Mouse (Mus musculus): ENCODE measurements at regions not wholly inside any gene's neighbourhood (a gene's known extent, or its start where the extent isn't known, plus 50 kb on each side); places are given as distances from the start of the nearest gene placed in this dataset.

GRCm38 (mm10) chr9:51379589-51379988 lies 50.9 kb upstream of the 1810046K07Rik start:
- DNase-seq, result peak; percentile 17

- no peak for DNase-seq
These were observed 65.2 kb upstream of the 1810046K07Rik start for GRCm38 (mm10) chr9:51393921-51394320.

- peak; percentile 36 for DNase-seq
These were observed 65.7 kb upstream of the 1810046K07Rik start for GRCm38 (mm10) chr9:51394372-51394771.

DNA sequence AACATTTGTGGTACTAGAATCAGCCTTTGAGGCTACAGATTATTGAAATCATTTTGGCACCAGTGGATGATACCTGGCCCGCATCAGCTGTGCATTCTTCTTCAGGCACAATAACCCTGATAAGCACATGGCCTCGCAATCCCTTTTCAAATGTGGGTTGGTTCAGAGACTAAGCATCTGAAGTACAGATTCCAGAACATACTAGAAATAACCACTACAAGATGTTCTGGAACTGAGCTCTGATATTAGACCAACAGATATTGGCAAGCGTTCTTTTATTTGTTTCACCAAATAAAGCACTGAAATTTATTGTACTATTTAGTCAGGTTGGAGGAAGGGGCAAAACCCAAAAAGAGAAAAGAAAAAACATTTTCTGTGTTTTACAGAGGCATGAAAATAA lies 68.1 kb upstream of the 1810046K07Rik start:
- no peak for DNase-seq

DNA sequence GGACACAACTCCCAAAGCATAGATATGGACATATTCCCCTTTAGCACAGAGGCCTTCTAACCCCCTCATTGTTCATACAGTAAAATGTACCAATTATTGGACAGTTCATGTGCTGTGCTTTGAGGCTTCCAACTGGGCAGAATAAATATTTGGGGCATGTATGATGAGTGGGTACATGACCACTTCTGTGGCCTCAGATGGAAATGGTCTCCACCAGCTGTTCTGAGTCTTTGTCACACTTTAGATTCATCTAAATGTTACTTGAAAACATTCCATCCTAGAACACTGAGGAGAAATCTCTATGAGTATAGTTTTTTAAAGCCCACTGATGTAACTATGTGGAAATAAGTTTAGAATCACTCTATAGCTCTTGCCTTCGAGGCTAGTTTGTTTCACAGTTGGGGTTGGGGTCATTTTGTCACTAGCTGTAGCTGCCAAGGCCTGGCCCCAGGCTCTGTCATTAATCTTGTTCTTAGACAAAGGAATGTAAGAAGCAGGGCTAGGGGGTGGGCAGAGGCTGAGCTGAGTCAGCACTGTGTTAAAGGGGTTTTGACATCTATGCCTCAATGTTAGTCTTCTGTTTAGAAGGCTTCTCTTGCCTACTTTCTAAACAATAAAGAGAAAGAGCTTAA lies 69.0 kb upstream of the 1810046K07Rik start:
- DNase-seq, result no peak

- DNase-seq, result no peak
These were observed 70.2 kb upstream of the 1810046K07Rik start for GRCm38 (mm10) chr9:51398886-51399285.

DNA sequence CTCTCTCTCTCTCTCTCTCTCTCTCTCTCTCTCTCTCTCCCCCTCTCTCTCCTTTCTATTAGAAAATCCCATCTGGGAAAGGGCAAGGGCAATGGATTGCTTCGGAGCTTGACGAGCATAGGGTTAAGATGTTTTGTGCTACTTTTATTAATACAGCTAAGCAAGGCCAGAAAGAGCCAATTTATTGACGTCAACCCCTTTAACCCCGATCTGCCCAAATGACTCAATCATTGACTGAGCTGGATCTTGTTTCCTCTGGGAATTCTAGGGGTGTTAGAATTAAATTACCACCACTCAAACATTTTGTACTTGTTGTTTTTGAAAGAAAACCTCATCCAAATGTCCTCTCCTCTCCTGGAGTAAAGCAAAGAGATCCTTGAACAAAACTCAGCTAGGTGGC lies 70.6 kb upstream of the 1810046K07Rik start:
- DNase-seq, result no peak

- DNase-seq, result no peak
These were observed 73.1 kb upstream of the 1810046K07Rik start for GRCm38 (mm10) chr9:51401779-51402178.

DNA sequence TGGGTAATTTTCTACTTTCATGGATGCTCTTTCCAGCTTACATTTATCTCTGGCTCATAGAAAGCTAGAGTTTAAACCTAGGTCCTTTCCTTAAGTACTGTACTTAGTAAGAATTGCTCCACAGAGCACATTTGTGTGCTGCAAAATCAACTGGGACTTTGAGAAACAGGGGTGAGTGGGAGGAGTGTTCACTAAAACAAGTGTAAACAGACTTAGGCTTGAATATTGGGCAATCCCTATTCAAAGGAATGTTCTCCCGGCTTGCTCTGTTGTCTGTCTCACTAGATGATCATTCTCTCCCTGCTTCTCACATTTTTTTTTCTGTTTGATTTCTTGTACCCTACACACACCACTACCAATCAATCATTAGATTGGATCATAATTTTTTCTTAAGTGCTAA lies 79.3 kb upstream of the 1810046K07Rik start:
- DNase-seq, result no peak

DNA sequence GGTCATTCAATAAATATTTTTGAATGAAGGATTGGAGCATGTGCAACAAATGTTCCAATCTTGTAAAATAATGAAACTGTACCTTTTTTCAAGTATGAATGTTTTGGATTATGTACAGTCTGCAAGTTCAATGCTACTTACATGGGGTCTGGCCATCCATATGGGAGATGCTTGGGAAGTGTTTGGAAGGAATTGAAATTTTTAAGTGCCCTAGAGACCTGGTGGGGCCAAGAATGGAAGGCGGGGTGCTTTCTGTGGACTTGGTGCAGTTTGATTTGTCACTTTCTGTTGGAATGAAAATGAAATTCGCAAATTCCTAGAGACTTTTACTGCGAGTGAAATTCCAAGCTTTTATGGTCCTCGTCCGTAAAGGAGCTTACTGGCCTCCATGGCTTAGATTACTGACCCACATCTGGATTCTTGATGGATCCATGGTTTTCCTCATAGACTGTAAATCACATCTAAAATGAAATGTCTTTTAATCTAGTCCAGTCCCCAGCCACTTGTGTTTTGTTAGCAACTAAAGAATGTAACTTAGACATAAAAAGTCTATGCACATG lies 90.3 kb upstream of the 1810046K07Rik start:
- DNase-seq, result no peak

DNA sequence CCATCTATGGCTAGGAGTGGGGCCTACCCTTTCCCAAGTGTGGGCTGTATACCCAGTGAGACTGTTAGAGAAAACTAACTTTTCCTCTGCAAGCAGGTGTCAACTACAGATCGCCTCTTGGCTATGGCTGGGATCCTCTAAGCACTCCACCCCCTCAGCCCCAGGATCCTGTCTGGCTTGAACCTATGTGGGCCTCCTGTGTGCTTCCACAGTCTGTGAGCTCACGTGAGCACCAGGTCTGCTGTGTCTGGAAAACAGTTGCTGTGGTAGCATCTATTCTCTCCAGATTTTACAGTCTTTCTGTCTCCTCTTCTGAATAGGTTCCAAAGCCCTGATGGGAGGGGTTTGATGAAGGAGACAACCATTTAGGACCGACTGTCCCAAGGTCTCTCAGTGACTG lies 93.8 kb upstream of the 1810046K07Rik start:
- DNase-seq, result no peak

DNA sequence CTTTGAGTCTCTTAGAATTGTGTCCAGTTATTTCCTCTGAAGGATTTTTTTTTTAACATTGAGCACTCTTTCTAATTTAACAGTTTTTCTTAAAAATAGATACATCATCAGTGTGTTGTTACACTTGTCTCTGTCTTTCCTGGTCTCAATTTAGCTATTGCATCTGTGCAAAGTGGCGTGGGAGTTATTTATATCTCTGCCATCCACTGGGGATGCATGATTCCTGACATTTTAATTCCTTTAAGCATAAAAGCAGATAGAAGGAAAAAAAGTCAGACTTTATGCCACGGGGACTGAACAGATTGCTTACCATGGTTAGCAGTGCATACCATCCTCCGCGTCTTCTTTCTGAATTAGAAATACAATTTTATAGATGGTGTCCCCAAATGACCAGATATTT lies 94.6 kb upstream of the 1810046K07Rik start:
- DNase-seq, result no peak

- no peak for DNase-seq
These were observed 101.7 kb upstream of the 1810046K07Rik start for GRCm38 (mm10) chr9:51430426-51430825.

DNA sequence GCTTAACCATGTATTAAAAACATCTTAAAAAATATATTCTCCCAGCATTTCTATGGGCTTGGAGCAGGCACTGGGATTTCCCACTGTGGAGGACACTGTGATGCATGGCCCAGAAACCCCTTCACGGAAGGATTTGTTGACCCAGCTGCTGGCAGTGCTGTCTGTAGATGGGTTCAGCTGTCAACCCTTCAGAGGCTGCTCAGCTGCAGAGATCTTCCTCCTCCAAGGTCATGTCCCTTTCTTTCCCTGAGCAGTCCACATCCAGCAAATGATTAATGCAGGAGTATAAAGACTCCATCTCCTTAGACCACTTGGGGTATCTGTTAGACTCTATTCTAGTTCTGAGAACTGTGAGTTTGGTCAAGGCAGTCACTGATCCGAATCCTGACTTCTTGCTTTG lies 108.4 kb upstream of the 1810046K07Rik start:
- DNase-seq, result no peak

DNA sequence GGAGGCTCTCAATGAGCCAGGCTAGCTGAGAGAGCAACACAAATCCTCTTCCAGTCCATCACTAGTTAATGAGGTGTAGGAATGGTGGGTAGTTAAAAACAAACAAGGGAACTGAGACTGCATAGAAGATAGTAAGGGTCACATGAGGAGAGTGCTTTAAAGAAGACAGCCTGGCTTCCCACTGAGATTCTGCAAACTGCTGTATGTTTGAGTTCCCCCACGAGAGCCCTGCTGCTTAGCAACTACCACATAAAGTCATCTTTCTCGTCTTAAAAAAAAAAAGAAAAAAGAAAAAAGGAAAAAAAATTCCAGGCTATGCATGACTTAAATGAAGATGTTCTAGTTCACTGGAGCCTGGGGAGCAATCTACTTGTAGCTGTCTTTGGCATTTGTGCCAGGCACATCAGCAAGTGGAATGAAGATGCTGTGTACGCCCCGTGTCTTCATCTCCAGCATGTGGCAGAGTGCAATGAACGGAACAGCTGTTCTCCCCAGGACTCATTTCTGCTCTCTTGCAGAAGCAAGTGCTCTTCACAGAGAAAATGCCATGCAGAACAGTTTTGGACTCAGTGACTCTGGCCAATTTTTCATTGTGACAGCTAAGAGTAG lies 113.2 kb upstream of the 1810046K07Rik start:
- no peak for DNase-seq

- no peak for DNase-seq
These were observed 127.0 kb upstream of the 1810046K07Rik start for GRCm38 (mm10) chr9:51455690-51456089.

GRCm38 (mm10) chr9:51462463-51463024 lies 133.8 kb upstream of the 1810046K07Rik start:
- no peak for DNase-seq

GRCm38 (mm10) chr9:51470031-51470430 lies 141.3 kb upstream of the 1810046K07Rik start:
- no peak for DNase-seq

DNA sequence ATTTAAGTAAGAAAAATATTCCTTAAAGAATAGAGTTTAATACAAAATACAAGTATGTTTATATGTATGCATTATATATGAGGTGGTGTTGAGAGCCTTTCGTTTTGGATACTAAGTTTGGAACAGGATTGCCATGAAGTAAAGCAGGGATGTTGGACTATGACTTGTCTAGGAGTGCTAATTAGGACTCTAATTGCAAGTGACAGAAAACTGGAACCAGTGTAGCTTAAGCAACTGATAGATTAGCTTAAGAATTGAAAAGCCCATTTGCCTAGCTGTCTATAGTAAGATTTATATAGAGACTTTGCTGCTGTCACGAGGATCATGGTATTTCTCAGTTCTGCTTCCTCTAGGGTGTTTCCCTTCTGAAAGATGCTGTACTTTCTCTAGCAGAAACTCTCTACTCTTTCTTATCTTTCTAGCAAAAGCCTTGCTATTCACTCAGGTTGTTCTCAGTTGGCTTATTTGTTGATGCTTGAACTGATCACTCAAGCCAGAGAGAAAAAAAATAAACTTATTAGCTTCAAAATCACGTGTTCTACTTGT lies 147.9 kb upstream of the 1810046K07Rik start:
- no peak for DNase-seq

DNA sequence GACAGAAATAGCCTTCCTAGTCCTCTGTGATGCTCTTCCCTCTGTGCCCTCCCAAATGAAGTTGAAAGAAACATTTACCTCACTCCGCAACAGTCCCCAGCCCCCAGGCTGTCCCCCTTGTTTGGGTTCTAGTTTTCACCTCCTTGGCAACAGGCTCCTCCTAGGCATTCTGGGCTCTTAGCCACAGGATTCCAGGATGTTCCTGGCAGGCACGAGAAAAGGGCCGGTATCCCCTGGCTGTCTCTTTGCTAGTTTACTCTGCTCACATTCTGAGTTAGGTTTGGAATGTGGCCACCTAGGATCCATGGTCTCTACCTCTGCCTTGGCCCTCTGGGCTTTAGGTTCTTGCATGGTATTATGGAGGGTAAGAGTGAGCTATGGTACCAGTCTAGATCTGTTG lies 159.1 kb upstream of the 1810046K07Rik start:
- DNase-seq, result peak; percentile 22

DNA sequence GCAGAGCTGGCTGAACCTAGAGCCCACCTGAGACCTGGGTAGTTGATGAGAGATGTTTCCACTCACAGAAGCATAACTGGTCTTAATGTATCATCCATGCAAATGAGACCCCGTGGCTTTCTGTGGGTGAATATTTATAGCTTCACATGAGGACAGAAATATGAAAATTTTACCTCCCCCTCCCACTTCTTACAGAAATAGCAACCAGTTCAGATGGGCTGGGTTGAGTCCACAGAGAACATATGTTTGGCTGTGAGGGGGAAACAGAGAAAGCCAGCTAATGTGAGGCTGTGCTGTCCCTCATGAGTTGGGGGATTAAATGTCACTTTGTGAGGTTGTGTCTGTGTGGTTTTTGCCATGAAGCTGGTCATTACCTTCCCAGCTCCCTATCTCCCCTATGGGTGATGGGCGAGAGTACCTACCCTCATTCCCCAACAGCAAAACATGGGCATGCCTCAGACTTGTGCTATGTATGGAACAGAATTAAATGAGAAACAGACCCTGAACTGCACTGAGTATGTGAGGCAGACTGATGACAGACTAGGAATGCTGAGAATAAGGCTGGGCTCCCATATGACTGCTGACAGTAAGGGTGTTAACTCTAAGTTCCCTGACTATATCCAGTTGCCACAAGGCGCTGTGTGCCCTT lies 178.7 kb upstream of the 1810046K07Rik start:
- DNase-seq, result no peak

DNA sequence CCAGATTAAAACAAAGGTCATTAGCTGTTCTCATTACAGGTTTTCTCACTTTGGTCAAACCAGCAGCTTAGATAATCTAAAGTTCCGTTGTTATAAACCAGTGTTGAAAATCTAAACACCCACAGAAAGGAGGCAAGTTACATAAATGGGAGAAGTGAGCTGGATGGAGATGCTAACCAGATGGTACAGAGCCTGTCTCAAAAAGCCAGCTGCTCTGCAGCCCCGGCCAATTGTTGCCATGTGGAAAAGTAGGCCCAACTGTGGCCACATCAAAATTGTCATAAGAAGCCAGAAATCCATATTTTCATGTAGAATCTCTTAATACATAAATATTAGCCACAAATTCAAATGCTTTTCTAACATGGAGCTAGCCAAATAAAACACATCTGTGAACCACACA lies 188.9 kb upstream of the 1810046K07Rik start:
- no peak for DNase-seq

DNA sequence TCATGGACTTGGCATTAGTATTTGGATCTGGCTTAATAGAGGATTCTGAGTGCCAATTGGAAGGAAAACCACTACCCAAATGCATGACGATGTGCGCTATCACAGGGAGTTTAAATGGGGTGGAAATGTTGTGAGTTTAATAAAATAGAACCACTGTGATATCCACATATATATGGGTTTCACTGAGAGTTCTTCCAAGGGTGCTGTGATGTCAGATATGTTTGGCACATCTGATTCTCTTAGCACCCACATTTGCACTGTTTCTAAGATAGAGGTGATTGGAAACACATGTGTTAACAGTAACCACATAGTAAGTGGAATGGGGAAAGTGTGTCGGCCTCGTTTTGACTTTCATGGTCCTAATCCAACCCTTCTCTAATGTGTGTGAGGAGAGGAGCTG lies 189.7 kb upstream of the 1810046K07Rik start:
- DNase-seq, result no peak

All from heart, postnatal 4 days (tissue).